Mouse (Mus musculus): ENCODE measurements around the gene Hoxa9.

Gene Hoxa9

GRCm38 (mm10) chr6:52245040-52245756, 14.3 kb upstream of the Hoxa9 start:
- DNase-seq (ENCODE audit: low spot score in 2 of 2): peak; percentile 48 to 67

GRCm38 (mm10) chr6:52244471-52245039, 13.7 kb upstream of the Hoxa9 start:
- DNase-seq (ENCODE audit: low spot score in 2 of 2): peak in 1 of 2 experiments; percentile 28

GRCm38 (mm10) chr6:52243681-52244121, 12.8 kb upstream of the Hoxa9 start:
- DNase-seq (ENCODE audit: low spot score in 2 of 2): peak in 1 of 2 experiments; percentile 60

- peak in 1 of 2 experiments; percentile 14 for DNase-seq (ENCODE audit: low spot score in 2 of 2)
Measured at GRCm38 (mm10) chr6:52242801-52243332, 12.0 kb upstream of the Hoxa9 start.

- DNase-seq (ENCODE audit: low spot score in 2 of 2): peak in 1 of 2 experiments; percentile 30
Measured at GRCm38 (mm10) chr6:52241001-52241621, 10.2 kb upstream of the Hoxa9 start.

GRCm38 (mm10) chr6:52240389-52241000, 9.6 kb upstream of the Hoxa9 start, which contains the start of gene Hoxa10:
TSS of gene Hoxa10 (minus strand) at chr6:52240854.
- peak; percentile 77 to 91 for DNase-seq (ENCODE audit: low spot score in 2 of 2)

- peak in 1 of 2 experiments; percentile 37 for DNase-seq (ENCODE audit: low spot score in 2 of 2)
Measured at GRCm38 (mm10) chr6:52239625-52240388, 8.9 kb upstream of the Hoxa9 start.

- peak in 1 of 2 experiments; percentile 18 for DNase-seq (ENCODE audit: low spot score in 2 of 2)
Measured at GRCm38 (mm10) chr6:52238976-52239375, 8.1 kb upstream of the Hoxa9 start.

- DNase-seq (ENCODE audit: low spot score in 2 of 2): peak in 1 of 2 experiments; percentile 39
Measured at GRCm38 (mm10) chr6:52238155-52238545, 7.3 kb upstream of the Hoxa9 start.

- peak in 1 of 2 experiments; percentile 35 for DNase-seq (ENCODE audit: low spot score in 2 of 2)
Measured at GRCm38 (mm10) chr6:52237346-52238154, 6.7 kb upstream of the Hoxa9 start.

- peak in 1 of 2 experiments; percentile 33 for DNase-seq (ENCODE audit: low spot score in 2 of 2)
Measured at GRCm38 (mm10) chr6:52236806-52237205, 5.9 kb upstream of the Hoxa9 start.

- peak in 1 of 2 experiments; percentile 23 for DNase-seq (ENCODE audit: low spot score in 2 of 2)
Measured at GRCm38 (mm10) chr6:52235866-52236265, 5.0 kb upstream of the Hoxa9 start.

GRCm38 (mm10) chr6:52235267-52235666, 4.4 kb upstream of the Hoxa9 start:
- no peak for DNase-seq (ENCODE audit: low spot score in 2 of 2)

- peak in 1 of 2 experiments; percentile 74 for DNase-seq (ENCODE audit: low spot score in 2 of 2)
Measured at GRCm38 (mm10) chr6:52234428-52235140, 3.7 kb upstream of the Hoxa9 start.

GRCm38 (mm10) chr6:52233546-52234427, 2.9 kb upstream of the Hoxa9 start:
- peak in 1 of 2 experiments; percentile 80 for DNase-seq (ENCODE audit: low spot score in 2 of 2)

GRCm38 (mm10) chr6:52232984-52233545, 2.2 kb upstream of the Hoxa9 start:
- peak in 1 of 2 experiments; percentile 52 for DNase-seq (ENCODE audit: low spot score in 2 of 2)

- peak in 1 of 2 experiments; percentile 57 for DNase-seq (ENCODE audit: low spot score in 2 of 2)
Measured at GRCm38 (mm10) chr6:52232568-52232965, 1.7 kb upstream of the Hoxa9 start.
